Mouse (Mus musculus): ENCODE measurements around the gene Prc1.

- TF ChIP-seq EP300 (IDR thresholded peaks at IDR 0.05; ENCODE audit: low read depth) (no peak), CTCF (IDR thresholded peaks at IDR 0.05; ENCODE audit: low read depth) (peak; percentile 88)
Measured at GRCm38 (mm10) chr7:80340793-80341192, 46.5 kb downstream of the Prc1 start, which contains the start of gene Unc45a.

Measured in liver, embryonic 14.5 days (tissue).